Mouse (Mus musculus): ENCODE data around the gene D6Wsu163e. TPM values are rescaled to one million over a fixed set of nuclear protein-coding genes. Genes with fewer than 3 reads are reported as not detected.

D6Wsu163e gene
- polyA plus RNA-seq (2012; rRNA removed), result 0.53 and 1.1 TPM in 2 replicates

DNA sequence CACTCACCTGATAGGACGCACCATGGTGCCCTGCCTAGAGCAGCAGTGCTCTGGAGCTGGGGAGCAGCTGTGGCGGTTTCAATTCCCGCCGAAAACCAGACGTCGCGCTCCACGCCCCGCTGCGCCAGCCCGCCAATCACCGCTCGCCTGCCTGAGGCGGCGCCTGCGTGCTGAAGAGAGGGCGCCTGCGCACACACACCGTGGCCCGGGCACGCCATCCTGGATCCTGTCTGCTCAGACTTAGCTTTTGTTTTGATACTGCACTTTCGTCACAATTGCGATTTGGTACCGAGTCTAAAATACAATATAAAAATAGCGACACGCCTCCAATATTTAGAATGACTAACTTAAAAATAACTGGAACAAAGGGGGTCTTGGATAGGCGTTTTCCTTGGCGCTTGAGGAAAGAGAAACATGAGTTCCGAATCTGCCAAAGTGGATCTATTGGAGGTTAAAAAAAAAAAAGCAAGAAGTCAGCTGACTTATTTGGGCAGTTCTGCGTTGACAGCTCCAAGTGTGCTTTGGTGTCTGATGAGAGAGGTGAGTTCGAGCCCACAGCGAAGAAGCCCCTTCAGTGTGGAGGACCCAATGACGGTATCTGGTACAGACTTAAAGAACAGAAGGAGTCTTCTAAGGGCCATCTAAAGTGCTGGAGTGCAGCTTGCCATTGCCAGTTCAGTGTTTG, at the start of gene D6Wsu163e, which contains the start of gene Rad51ap1:
TSS of gene D6Wsu163e (plus strand) at position 476 of the 685 bp plus-strand sequence.
TSS of gene Rad51ap1 (minus strand) at position 101 of the 685 bp plus-strand sequence.

DNA sequence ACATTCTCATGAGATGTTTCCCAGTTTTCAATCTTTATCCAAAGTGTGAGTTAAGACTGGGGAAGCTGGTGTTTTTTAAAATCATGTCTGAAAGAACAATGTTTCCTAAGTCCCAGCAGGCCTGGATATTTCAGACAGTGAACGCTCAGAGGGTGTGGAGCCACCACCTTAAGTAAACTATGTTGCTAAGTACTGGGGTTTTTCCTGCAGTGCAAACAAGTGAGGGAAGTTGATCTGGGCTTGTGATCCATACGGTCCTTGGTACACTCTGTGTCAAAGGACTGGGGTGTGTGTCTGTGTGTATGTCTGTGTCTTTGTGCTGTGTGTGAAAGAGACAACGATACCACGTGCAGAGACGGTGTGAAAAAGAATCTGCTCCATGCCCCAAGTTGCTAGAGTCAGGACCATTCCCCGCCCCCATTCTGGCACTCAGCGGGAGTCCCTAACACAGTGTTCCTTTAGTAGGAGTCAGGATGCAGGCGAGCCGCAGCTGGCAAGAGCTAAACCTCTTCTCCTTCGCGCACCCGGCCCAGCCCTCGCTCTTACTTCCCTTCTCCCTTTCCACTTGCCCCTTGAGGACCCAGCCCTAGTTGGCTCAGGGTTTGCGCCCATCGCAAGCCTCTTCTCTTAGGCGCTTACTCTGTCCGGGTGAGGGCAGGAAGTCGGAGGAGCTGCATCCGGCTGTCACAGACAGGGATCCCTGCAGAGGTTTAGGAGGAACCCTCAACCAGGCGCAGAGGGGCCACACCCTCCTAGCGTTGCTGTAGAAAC, 18.5 kb upstream of the D6Wsu163e start, which contains the start of gene Dyrk4:
TSS of gene Dyrk4 (minus strand) at position 729 of the 771 bp plus-strand sequence.

DNA sequence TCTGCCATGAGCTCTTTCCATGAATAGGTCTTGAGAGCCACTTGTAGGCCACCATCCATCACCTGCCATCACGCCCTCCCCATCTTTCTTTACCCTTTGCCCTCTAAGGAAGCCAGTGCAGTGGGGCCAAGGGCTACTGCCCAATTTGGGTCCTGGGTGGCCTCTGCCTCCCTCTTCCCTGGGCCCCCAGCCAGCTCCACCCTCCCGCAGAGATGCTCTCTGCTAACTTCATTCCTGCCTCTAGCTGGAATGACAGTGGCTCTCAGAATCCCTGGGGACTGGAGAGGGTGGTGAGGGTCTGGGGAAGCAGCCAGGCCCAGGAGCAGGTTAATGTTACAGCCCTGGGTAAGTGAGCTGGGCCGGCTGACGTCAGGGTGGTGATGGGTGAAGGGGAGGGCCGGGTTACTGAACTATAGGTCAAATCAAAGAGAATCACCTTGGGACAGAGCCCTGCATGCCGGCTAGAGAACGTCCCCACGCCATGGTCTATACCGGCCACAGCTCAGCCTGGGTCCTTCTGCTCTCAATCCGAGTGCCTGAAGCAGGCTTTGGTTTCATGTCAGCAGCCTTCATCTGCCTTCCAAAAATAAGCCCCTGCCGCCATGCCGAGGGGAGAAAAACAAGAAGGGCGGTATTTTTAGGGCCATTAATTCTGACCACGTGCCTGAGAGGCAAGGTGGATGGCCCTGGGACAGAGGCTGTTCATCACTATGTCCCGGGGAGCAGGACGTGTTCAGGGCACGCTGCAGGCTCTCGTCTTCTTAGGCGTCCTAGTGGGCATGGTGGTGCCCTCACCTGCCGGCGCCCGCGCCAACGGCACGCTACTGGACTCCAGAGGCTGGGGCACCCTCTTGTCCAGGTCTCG, 75.4 kb downstream of the D6Wsu163e start, which contains the start of gene Fgf6:
TSS of gene Fgf6 (plus strand) at position 681 of the 865 bp plus-strand sequence.

Other genes with a start within 250 kb of the D6Wsu163e start
- 0.48 and 0.94 TPM in 2 replicates for gene Kcna6, start 199.3 kb upstream of the D6Wsu163e start, polyA plus RNA-seq (2012; rRNA removed)
- gene Ndufa9, start 90.8 kb upstream of the D6Wsu163e start, polyA plus RNA-seq (2012; rRNA removed), result 51.7 and 53.5 TPM in 2 replicates
- gene Akap3, start 86.9 kb upstream of the D6Wsu163e start, polyA plus RNA-seq (2012; rRNA removed), result 0.03 TPM in 1 of 2 replicates, not detected in the other
- 0.12 TPM in 1 of 2 replicates, not detected in the other for gene Dyrk4, start 18.1 kb upstream of the D6Wsu163e start, polyA plus RNA-seq (2012; rRNA removed)
- 0.89 and 0.94 TPM in 2 replicates for gene Rad51ap1, start 375 bp upstream of the D6Wsu163e start, polyA plus RNA-seq (2012; rRNA removed)
- gene Fgf6, start 75.6 kb downstream of the D6Wsu163e start, polyA plus RNA-seq (2012; rRNA removed), result 0.01 TPM in 1 of 2 replicates, not detected in the other
- not detected in 2 replicates for gene Fgf23, start 132.9 kb downstream of the D6Wsu163e start, polyA plus RNA-seq (2012; rRNA removed)
- 1.8 and 2.5 TPM in 2 replicates for gene Tigar, start 169.6 kb downstream of the D6Wsu163e start, polyA plus RNA-seq (2012; rRNA removed)
- 8.1 and 16.0 TPM in 2 replicates for gene Ccnd2, start 212.2 kb downstream of the D6Wsu163e start, polyA plus RNA-seq (2012; rRNA removed)